Mouse (Mus musculus) heart, adult 2 months (tissue): ENCODE results near the gene Sipa1l1. TPM values are rescaled to one million over a fixed set of nuclear protein-coding genes. Genes with fewer than 3 reads are reported as not detected.

Source experiments
- DNase-seq, 2 experiments: peaks; one replicate each; pipeline ENCODE4 v3.0.0; 2021
- H3K27ac ChIP-seq: fragments of 200-600 bp; 2 replicates; pipeline ENCODE4 v1.8.1; 2022
- H3K27me3 ChIP-seq: fragments of 200-500 bp; 2 replicates; pipeline ENCODE4 v1.6.1; 2012; ENCODE audit warnings: mild to moderate bottlenecking, low read length, inconsistent platforms, mixed read lengths; ENCODE audit not compliant: control insufficient read depth, insufficient read depth
- H3K36me3 ChIP-seq: fragments of 200-500 bp; 2 replicates; pipeline ENCODE4 v1.6.1; 2012; ENCODE audit warnings: low read length, inconsistent platforms; ENCODE audit not compliant: control insufficient read depth, insufficient read depth
- H3K4me1 ChIP-seq: fragments of 200-500 bp; 2 replicates; pipeline ENCODE4 v1.6.1; 2011; ENCODE audit warnings: low read length; ENCODE audit not compliant: control insufficient read depth, insufficient read depth
- H3K4me3 ChIP-seq: fragments of 200-600 bp; 2 replicates; pipeline ENCODE4 v1.8.1; 2022
- H3K79me2 ChIP-seq: fragments of 200-500 bp; replicated peaks from 2 replicates; pipeline ENCODE4 v1.6.1; 2012; ENCODE audit warnings: mild to moderate bottlenecking, inconsistent platforms, low read length, moderate library complexity, mixed read lengths; ENCODE audit not compliant: control insufficient read depth, insufficient read depth
- H3K9ac ChIP-seq: fragments of 200-500 bp; 2 replicates; pipeline ENCODE4 v1.6.1; 2012; ENCODE audit warnings: low read depth, mild to moderate bottlenecking, control low read depth, inconsistent platforms, low read length, mixed read lengths
- CTCF ChIP-seq: fragments of 200-600 bp; IDR thresholded peaks from 2 replicates; pipeline ENCODE4 v1.8.1; 2022; ENCODE audit warnings: antibody characterized with exemption, mild to moderate bottlenecking, moderate library complexity
- EP300 ChIP-seq: fragments of 200-500 bp; IDR thresholded peaks from 2 replicates; pipeline ENCODE4 v1.6.1; 2011; ENCODE audit warnings: low read depth, low read length, control low read depth; ENCODE audit not compliant: insufficient read depth
- POLR2A ChIP-seq: fragments of 200-500 bp; IDR thresholded peaks from 2 replicates; pipeline ENCODE4 v1.6.1; 2011; ENCODE audit warnings: mild to moderate bottlenecking, low read depth, low read length, control low read depth; ENCODE audit not compliant: insufficient read depth
- WGBS: fragments of 180-500 bp; shearing (Covaris S2); methylation state at CpG from one replicate; pipeline ENCODE4 v1.1.7; 2018; 5-methylcytosine and 5-hydroxymethylcytosine counted together
- intact Hi-C: fragments of 180-260 bp; cut with DNase I; formaldehyde crosslinking; loops from one replicate; pipeline ENCODE4 v1.15.1; 2025
- polyA plus RNA-seq: library from polyadenylated mRNA; depleted of rRNA; stranded (reverse); fragments of >200 nt; gene quantifications from 2 replicates; pipeline ENCODE4 v1.2.3, GENCODE M21; 2012
- total RNA-seq, 2 experiments: library from RNA; stranded (reverse); gene quantifications; 2 replicates each; pipeline ENCODE4 v1.2.3; 2021

Sipa1l1 gene
- total and polyA plus RNA-seq, 3 experiments = 6.9 to 9.1 (median 8.4) TPM

- H3K4me1 ChIP-seq = peaks cover 4% of the 10 kb centered on the region
- no peaks in the 10 kb centered on the region for H3K79me2 ChIP-seq
- intact Hi-C loops = no loop called here
- no peak for TF ChIP-seq POLR2A
- no peaks in the 10 kb centered on the region for H3K27me3 ChIP-seq
- 88% methylated on average over 7 of the region's 7 CpGs for WGBS
- no peak overlapping the region for H3K4me3 ChIP-seq
- DNase-seq = no peak
- H3K36me3 ChIP-seq = peaks cover 2% of the 10 kb centered on the region; the same call in 1 of the 2 replicates
- no peak overlapping the region for H3K9ac ChIP-seq
- no peak overlapping the region for H3K27ac ChIP-seq
Measured at GRCm38 (mm10) chr12:82263443-82263842, 94.3 kb downstream of the Sipa1l1 start.

- 93% methylated on average over 5 of the region's 5 CpGs for WGBS
Measured at GRCm38 (mm10) chr12:82264083-82264851, 95.1 kb downstream of the Sipa1l1 start.

GRCm38 (mm10) chr12:82265335-82266274 lies 96.5 kb downstream of the Sipa1l1 start:
- Histone ChIP-seq H3K4me3 (no peak overlapping the region), H3K4me1 (peaks cover 4% of the 10 kb centered on the region), H3K27me3 (no peaks in the 10 kb centered on the region), H3K79me2 (0 out of 2 replicates have a peak, but pooled peaks cover 1% of the 10 kb centered on the region), H3K9ac (no peak overlapping the region), H3K27ac (no peak overlapping the region), H3K36me3 (peaks cover 2% of the 10 kb centered on the region; the same call in 1 of the 2 replicates)
- TF ChIP-seq POLR2A (no peak), CTCF (no peak), EP300 (no peak)
- intact Hi-C loops = no loop called here
- 74% methylated on average over 9 of the region's 9 CpGs for WGBS
- peak in 1 of 2 experiments; percentile 26 for DNase-seq

More at GRCm38 (mm10) chr12:82264083-82264851, 95.1 kb downstream of the Sipa1l1 start:
- Histone ChIP-seq H3K79me2 (0 out of 2 replicates have a peak, but pooled peaks cover 1% of the 10 kb centered on the region), H3K36me3 (peaks cover 2% of the 10 kb centered on the region; the same call in 1 of the 2 replicates), H3K4me1 (peaks cover 4% of the 10 kb centered on the region), H3K27me3 (no peaks in the 10 kb centered on the region), H3K9ac (no peak overlapping the region), H3K27ac (no peak overlapping the region), H3K4me3 (no peak overlapping the region)
- no peak for DNase-seq
- TF ChIP-seq CTCF = no peak
- TF ChIP-seq POLR2A = no peak
- no peak for TF ChIP-seq EP300
- intact Hi-C loops = no loop called here

GRCm38 (mm10) chr12:82271447-82271846 lies 102.3 kb downstream of the Sipa1l1 start:
- H3K9ac ChIP-seq = no peak overlapping the region
- no peak for TF ChIP-seq POLR2A
- no peak for TF ChIP-seq CTCF
- TF ChIP-seq EP300 = no peak
- no peaks in the 10 kb centered on the region for H3K36me3 ChIP-seq
- DNase-seq = no peak
- H3K79me2 ChIP-seq = 0 out of 2 replicates have a peak, but pooled peaks cover 1% of the 10 kb centered on the region
- WGBS = 92% methylated on average over 3 of the region's 3 CpGs
- no peaks in the 10 kb centered on the region for H3K27me3 ChIP-seq
- no peak overlapping the region for H3K4me3 ChIP-seq
- peaks cover 2% of the 10 kb centered on the region for H3K4me1 ChIP-seq
- no peak overlapping the region for H3K27ac ChIP-seq
- intact Hi-C loops = no loop called here

GRCm38 (mm10) chr12:82273503-82273902 lies 104.4 kb downstream of the Sipa1l1 start:
- Histone ChIP-seq H3K4me3 (no peak overlapping the region), H3K79me2 (0 out of 2 replicates have a peak, but pooled peaks cover 1% of the 10 kb centered on the region), H3K4me1 (peaks cover 2% of the 10 kb centered on the region), H3K27ac (no peak overlapping the region), H3K36me3 (no peaks in the 10 kb centered on the region), H3K9ac (no peak overlapping the region), H3K27me3 (no peaks in the 10 kb centered on the region)
- DNase-seq = no peak
- peak; percentile 43 for TF ChIP-seq CTCF
- TF ChIP-seq EP300 = no peak
- 86% methylated on average over 3 of the region's 3 CpGs for WGBS
- intact Hi-C loops = no loop called here

GRCm38 (mm10) chr12:82274576-82274975 lies 105.5 kb downstream of the Sipa1l1 start:
- no peaks in the 10 kb centered on the region for H3K79me2 ChIP-seq
- intact Hi-C loops = no loop called here
- H3K27ac ChIP-seq = no peak overlapping the region
- no peaks in the 10 kb centered on the region for H3K36me3 ChIP-seq
- WGBS = 81% methylated on average over 5 of the region's 5 CpGs
- no peak overlapping the region for H3K4me3 ChIP-seq
- TF ChIP-seq POLR2A = no peak
- no peak for TF ChIP-seq EP300
- no peak for TF ChIP-seq CTCF
- no peak for DNase-seq
- H3K9ac ChIP-seq = no peak overlapping the region
- peaks cover 2% of the 10 kb centered on the region for H3K4me1 ChIP-seq
- no peaks in the 10 kb centered on the region for H3K27me3 ChIP-seq
